Mouse (Mus musculus) urinary bladder, postnatal 4 days (tissue): Measurements from ENCODE around the gene Cfap44.

Source experiments
- DNase-seq, 2 experiments: peaks; one replicate each; pipeline ENCODE4 v3.0.0; 2021 to 2022; ENCODE audit warnings: low spot score in 2 of 2

The Cfap44 gene

DNA sequence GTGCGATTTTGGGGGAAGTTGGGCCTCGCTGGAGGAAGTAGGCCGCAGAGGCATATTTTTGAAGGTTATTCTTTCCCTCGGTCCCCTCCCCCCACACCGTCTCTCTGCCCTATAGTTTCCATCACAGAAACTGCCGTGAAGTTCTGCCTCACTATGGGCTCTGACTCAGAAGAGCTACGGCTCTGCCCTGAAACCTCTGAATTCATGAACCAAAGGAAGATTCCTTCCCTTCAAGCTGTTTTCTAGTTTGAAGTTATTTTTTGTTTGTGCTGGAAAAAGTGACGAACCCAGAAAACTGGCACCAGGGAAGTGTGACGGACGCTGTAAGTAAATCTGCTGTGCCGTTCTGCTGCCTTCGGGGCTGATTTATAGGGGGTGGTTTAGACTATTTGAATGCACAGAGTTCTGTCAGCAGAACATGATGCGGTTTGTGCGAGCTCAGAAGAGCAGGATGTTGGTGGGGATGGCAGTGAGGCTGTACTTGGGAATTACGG is 102.4 kb downstream of the Cfap44 start:
- no peak for DNase-seq

DNA sequence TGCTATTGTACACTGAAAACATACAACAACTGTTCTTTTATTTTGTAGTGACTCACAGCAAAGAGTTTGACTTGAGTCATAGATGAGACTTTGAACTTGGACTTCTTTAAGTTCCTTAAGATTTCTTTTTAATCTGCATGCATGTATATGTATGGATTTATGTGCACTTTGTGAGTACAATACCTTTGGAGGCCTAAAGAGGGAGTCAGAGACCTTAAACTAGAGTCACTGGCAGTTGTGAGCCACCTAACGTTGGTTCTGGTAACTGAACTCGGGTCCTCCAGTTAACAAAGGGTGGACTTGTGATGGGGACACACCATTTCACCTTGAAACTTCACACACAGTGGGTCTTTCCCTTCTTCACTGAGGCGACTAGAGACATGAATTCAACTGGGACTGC is 103.9 kb downstream of the Cfap44 start:
- no peak for DNase-seq

DNA sequence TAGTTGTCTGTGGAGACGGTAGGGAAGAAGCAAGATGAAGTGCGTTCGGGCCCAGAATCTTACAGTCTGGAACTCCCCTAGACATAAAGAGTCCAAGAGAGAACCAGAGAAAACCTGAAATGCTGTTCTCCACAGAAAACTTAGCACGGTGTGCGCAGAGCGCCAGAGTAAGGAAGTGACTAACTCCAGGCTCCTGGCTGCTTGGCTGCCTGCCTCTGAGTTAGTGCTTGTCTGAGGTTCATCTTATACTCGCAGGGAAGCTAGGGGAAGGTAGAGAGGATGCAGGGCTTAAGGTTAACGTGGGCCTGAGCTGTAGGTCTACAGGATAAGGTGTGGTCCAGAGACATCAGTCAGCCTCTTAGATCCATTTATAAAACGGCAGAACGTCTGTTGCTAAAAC is 107.2 kb downstream of the Cfap44 start:
- DNase-seq = no peak

DNA sequence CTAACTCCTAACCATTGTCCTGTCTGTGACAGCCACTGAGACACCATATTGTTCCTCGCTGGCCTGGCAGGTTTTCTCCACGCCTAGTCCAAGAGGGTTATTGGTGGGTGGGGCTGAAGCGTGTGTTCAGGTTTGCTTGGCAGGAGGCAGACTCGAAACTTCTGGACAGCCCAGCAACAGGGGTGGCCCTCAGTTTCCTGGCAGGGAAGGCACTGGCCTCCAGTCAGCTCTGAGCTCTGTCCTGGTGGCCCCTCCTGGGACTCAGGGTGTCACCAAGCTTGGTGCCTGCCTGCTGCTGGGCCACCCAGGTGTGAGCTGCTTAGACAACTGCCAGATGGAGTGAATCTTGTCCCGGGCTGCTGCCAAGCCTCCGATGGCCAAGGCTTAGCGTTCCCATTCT is 107.7 kb downstream of the Cfap44 start:
- peak in 1 of 2 experiments; percentile 42 for DNase-seq

DNA sequence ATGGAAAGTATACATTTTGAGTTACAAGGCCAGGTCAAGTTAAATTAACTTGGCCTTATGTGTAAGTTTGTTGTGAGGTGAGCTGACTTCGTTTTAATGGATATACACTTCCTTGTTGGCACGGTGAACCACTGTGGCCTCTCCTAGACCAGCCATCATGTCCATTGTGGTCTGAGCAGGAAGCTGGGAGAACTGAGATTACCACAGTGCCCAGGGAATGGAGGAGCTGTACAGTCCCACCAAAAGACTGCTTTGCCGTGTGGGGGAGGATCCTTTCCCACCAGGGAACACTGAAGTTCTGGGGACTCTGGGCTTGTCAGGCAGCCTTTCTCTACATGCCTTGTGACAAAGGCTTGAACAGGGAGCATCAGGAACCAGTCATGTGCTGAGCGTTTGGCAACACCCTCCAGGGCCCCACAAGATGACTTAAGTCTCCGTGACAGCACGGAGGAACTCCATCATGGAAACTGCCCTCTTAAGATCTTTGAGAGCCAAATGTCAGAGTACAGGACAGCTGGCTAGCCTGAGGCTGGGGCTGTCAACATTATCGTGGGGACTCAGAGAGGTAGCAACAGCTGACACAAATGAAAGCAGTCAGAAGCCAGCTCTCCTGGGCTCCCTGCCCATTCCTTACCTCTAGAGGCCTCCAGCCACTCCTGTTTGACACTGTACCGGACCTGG is 108.4 kb downstream of the Cfap44 start:
- no peak for DNase-seq

DNA sequence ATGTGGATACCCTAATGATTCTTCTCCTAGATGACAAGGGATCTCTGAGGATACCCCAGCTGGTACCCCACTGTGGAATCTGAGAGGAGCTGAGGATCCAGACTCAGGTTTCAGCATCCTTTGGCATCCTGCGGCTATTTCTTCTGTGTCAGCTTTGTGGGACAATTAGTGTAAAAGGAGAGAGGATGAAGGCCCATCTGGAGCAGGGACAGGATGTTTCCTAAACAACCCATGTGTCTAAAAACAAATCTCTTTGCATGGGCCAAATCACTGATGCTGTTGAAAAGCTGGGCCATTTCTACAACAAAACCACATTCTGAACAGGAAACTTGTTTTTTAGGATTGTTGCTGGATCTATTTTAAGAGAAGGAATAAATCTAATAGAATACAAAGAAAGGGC is 110.6 kb downstream of the Cfap44 start:
- no peak for DNase-seq

DNA sequence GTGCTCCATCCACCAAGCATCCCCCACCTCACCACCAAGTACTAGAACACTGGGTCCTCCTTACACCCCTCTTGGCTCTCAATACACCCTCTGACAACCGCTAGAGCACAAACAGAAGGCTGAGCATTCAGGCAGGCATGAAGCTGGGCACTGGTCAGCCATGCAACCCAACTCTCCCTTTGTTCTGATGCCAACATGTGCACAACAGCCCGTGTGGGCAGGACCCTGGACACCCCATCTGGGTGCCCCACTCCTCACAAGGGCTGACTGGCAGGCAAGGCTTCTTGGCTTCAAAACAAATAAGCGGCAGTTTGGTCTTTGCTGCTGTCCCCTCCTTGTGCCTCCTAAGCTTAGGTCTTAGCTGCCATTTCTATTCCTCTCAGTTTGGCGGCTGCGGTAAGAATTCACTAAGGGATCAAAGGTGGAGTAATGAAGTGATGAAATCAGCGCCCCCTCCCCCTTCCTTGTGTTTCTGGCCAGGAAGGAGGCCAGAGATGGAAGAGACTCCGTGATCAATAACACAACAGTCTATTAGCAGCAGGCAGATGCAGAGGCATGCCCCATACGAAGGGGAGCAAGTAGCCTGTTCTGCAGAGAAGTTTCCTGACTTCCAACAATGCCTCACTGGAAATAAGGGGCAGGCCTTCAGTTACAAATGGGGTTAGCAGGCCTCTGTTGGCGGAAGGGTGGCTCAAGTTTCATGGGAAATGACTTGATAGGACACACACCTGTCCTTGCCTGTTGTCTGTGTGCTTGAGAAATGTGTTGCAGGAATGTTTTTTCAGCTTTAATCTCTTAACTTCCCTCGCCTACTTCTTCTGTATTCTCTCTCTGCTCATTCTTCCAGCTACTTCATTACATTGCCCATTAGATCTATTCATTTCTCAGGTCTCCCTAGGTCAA is 112.7 kb downstream of the Cfap44 start:
- DNase-seq = no peak

DNA sequence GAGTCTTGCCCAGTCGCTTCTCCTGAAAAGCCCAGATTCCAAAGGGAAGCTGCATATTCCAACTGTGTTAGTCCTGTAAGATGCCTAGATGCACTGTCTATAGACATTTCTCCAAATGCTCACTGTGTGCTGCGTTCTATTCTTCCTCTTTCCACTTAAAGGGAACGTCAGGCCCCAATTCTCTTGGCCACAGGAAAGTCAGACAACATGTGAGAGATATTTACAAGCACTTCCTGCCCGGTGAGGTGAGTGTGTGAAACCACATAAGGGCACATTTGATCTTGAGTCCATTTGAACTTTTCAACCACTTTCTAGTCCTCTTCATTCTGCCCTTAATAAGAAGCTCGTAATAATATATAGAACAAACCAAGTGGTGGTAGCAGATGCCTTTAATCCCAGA is 113.4 kb downstream of the Cfap44 start:
- no peak for DNase-seq

DNA sequence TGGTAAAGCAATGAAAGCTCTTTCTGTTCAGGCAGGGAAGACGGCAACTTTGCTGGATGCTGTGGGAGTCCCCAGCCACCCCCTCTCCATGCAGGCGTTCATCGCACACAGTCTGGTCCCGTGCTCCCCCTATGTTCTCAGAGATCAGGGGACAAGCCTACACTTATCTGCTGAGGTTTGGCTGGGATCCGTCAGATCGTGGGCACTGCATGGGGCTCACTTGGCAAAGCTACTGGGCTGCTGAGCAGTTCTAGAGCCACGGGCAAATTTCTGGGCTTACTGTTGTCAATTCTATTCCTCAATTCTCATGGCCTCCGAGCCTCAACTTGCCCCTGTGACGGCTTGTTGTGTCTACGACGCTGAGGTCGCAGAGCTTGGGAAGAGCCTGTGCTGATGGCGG is 114.2 kb downstream of the Cfap44 start:
- no peak for DNase-seq

DNA sequence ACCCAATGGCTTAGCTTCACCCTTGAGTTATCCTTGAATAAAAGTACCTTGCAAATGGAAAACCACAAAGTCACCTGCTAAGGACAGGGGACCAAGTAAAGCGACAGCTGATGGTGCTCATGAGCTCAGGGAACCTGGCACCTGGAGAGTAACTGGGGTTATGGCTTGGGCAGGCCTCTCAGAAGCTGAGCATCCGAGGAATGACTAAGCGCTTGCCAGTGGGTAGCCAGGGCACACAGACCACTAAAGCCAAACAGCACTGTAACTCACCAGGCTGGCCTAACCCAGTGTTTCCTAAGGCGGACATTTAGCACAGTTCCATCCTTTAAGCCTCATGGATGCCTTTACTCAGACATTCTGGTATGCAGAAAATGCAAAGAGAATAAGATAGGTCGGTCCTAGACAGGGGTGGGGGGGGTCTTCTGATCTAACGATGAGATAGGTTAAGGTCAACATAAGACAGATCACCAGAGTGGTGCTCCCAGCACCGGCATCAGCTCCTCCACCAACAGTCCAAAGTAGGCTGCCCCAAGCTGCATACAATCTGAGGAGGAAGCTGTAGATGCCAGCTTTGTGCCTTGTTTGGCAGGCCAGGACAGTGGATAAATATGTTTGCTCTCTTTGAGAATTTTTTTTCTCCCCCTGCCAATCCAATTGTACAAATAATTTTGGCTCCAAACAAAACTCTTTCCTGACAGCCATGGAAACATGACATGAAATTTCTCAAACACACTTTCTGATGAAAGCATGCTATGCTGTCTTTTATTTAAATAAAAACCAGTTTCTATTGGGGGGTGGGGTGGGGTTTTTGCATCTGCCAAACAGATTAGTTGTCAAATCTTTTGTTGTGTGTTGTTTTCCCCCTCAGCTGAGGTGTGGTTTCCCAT is 115.1 kb downstream of the Cfap44 start:
- no peak for DNase-seq

DNA sequence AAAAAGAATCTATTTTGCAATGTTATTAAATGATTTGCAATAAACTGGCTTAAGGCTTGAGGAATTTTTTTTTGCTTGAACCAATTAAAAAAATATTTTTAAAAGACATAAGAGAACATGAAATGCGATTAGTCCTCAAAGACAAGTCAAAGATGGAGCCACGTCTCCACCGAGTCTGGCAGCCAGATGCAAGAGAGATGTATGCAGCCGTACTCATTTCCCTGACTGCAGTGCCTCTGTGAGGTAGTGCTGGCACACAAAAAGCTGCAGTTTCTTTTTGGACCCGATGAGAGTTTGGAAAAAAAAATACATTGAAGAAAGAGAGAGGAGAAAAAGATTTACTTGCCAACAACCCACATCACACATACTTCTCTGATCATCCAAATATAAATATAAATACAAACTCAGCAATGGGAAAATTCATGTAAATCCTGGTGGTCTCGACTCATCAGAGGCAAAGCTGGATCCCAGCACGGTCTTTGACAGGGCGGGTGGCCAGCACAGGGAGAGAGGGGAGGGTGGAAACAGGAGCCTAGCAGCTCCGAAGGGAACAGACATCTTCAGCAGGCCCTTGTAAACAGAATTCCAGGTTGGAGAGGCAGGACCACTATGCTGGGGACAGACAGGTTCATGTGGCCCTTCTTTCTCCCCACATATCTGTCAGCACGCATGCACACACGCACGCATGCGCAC is 116.1 kb downstream of the Cfap44 start:
- DNase-seq = no peak

DNA sequence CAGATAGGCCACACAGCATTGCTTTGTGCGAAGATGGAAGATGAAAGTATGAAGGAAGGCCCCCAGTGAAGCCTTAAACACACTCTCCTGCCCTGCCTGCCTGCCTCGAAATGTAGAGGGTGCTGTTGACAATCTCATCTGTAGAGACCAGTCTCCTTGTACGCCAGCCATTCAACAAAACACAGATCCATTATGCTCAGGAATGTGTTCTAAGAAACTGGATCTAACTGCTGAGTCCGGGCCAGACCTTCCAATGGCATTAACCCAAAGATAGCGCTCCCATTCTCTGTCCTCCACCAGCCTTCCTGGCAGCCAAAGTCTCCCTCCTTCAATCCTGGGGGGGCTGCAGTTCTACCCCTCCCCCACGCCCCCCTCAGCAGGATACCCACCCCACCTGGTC is 121.9 kb downstream of the Cfap44 start:
- DNase-seq = peak in 1 of 2 experiments; percentile 10

DNA sequence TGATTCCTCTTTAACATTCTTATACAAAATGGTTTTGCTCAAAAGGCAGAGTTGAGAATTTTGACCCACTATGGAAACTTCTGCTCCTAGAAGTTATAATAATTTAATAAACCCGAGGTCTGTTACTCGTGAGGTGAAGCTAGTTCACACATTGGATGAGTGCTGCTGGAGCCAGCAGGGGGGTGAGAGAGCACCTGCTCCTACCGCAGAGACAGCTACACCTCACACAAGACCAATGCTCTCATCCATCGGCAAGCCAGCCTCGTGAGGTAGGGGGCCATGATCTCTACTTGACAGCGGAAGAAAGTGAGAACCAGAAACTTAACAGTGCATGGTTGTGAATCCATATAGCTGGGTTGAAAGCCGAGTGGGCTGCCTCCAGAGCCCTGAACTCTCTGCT is 129.0 kb downstream of the Cfap44 start:
- DNase-seq = peak in 1 of 2 experiments; percentile 4

DNA sequence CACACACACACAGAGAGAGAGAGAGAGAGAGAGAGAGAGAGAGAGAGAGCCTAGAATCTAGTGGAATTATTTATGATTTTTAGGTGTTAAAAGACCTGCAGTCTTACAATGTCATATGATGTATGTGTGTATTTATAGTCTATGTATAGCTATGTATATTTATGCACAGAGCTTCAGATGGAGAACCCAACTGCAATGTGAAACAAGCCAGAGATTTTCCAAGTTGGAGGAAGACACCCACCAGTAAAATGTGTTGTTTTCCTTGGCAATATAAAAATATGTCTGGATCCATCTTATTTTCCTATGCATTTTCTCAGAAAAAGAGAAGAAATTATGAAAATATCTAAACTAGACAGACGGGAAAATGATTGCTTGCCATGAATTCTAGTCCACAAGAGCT is 131.4 kb downstream of the Cfap44 start:
- no peak for DNase-seq

DNA sequence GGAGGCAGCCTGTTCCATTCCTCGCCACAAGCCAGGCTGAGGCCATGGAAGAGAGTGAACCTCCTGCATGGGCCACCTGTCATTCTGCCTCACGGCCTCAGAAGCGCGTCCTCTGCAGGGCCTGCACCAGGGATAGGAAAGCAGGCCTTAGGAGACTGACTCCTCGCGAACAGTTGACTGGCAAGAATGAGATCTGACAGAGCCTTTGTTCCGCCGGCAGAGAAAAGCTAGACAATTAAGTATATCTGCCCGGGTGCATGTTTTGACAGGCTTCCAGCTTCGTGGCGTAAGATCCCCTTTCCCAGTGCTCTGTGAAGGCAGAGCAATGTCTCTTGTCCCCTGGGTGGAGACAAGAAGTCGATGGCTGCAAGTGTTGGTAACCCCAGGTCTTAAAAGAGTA is 132.1 kb downstream of the Cfap44 start:
- DNase-seq = peak in 1 of 2 experiments; percentile 16

DNA sequence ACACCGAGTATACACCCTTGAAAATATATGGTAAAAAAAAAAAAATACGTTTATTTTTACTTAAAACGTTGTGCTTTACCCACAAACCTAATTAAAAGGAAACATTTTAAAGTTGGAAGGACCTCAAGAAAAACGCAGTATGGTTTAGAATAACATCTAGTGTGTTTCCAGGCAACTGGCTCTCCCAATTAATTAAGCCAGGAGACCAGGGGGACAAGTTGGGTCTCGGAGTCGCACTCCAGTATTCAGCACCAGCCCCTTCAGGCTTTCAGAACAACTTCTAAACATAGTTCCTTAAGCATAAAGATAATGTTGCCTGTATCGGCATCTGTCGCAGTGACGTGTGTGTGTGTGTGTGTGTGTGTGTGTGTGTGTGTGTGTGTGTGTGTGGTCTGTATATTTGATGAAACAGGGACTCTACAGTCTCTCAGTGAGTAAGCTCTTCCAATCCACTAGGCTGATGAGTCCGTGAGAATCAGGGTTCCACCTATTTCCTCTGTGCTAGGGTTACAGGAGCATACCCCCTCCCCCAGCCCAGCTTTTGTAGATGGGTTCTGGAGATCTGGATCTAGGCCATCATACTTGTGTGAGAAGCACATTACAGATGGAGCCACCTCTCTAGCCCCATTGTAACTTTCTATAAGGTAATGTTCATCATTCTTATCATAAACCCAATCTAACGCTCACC is 132.8 kb downstream of the Cfap44 start:
- DNase-seq = peak in 1 of 2 experiments; percentile 14

DNA sequence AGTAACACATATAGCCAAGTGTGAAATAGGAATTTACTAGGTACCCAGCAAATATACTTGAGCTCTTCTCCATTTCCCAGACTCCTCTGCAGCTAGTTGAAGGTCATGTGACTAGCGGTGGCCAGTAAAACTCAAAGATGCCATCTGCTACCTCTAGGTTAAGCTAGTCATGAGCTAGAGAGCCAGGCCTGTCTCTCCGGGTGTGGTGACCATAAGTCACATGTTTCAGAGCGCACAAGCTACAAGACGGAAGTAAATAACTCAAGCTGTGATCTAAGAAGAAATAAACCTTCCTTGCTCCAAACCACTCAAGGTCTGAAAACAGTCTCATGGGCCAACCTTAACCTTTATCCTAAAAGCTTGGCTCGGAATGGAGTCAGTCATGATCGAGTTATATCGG is 134.4 kb downstream of the Cfap44 start:
- DNase-seq = peak in 1 of 2 experiments; percentile 7

DNA sequence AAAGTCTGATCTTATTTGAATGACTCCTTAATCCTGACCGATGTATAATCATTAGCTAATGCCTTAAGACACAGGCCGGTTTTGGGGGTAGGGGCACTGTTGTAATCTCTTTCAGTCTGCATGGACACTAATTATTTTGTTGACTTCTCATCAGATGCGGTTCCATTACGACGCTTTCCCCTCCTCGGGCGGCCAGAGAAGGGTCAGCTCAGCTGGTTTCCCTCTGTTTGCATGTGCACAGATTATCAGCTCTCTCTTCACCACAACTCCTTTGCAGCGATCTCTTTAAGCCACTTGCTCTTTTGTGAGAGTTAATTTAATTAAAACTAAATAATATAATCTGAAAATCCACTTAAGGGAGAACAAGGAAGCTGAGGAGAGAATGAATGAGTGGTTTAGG is 135.1 kb downstream of the Cfap44 start:
- DNase-seq = peak in 1 of 2 experiments; percentile 3

DNA sequence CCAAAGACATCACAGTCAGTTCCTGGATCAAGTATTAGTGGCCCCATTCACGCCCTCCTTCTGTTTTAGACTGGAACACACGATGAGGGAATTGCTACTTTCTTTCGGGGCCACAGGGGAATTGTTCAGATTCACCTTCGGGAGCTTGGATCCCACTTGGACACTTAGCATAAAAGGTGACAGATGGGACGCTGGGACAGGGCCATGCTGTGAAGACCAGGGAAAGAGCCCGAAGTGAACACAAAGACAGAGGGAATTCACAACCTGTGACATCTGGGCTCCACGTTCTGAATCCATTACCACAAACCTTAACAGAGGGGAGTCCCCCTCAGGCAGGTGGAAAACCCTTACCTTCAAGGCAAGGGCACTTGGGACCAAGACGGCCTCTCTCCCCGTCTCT is 135.6 kb downstream of the Cfap44 start:
- no peak for DNase-seq

DNA sequence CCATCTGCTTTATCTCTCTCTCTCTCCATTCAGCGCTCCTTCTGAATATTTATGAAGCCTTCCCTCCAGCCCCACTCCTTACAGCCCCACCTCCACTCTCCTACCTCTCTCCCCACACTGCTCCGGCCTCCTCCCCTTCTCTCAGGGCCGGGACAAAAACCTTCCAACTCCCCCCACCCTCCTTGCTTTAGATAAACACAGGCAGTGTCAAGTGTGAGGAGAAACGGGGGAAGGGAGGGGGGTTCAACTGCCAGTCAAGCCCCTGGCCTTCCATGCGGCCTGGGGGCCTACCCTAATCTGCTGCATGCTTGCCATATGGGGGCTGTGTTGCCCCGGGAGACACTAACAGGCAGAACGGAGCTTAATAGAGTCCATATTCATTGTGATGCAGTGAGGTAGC is 136.2 kb downstream of the Cfap44 start:
- no peak for DNase-seq
